Mouse (Mus musculus) heart, adult 2 months (tissue): ENCODE data around the gene Rbfox3. TPM values are rescaled to one million over a fixed set of nuclear protein-coding genes. Genes with fewer than 3 reads are reported as not detected.

Experiments
- DNase-seq, 2 experiments: peaks; one replicate each; pipeline ENCODE4 v3.0.0; 2021
- H3K27ac ChIP-seq: fragments of 200-600 bp; 2 replicates; pipeline ENCODE4 v1.8.1; 2022
- H3K27me3 ChIP-seq: fragments of 200-500 bp; 2 replicates; pipeline ENCODE4 v1.6.1; 2012; ENCODE audit warnings: mild to moderate bottlenecking, low read length, inconsistent platforms, mixed read lengths; ENCODE audit not compliant: control insufficient read depth, insufficient read depth
- H3K36me3 ChIP-seq: fragments of 200-500 bp; 2 replicates; pipeline ENCODE4 v1.6.1; 2012; ENCODE audit warnings: low read length, inconsistent platforms; ENCODE audit not compliant: control insufficient read depth, insufficient read depth
- H3K4me1 ChIP-seq: fragments of 200-500 bp; 2 replicates; pipeline ENCODE4 v1.6.1; 2011; ENCODE audit warnings: low read length; ENCODE audit not compliant: control insufficient read depth, insufficient read depth
- H3K4me3 ChIP-seq: fragments of 200-600 bp; 2 replicates; pipeline ENCODE4 v1.8.1; 2022
- H3K79me2 ChIP-seq: fragments of 200-500 bp; replicated peaks from 2 replicates; pipeline ENCODE4 v1.6.1; 2012; ENCODE audit warnings: mild to moderate bottlenecking, inconsistent platforms, low read length, moderate library complexity, mixed read lengths; ENCODE audit not compliant: control insufficient read depth, insufficient read depth
- H3K9ac ChIP-seq: fragments of 200-500 bp; 2 replicates; pipeline ENCODE4 v1.6.1; 2012; ENCODE audit warnings: low read depth, mild to moderate bottlenecking, control low read depth, inconsistent platforms, low read length, mixed read lengths
- CTCF ChIP-seq: fragments of 200-600 bp; IDR thresholded peaks from 2 replicates; pipeline ENCODE4 v1.8.1; 2022; ENCODE audit warnings: antibody characterized with exemption, mild to moderate bottlenecking, moderate library complexity
- EP300 ChIP-seq: fragments of 200-500 bp; IDR thresholded peaks from 2 replicates; pipeline ENCODE4 v1.6.1; 2011; ENCODE audit warnings: low read depth, low read length, control low read depth; ENCODE audit not compliant: insufficient read depth
- POLR2A ChIP-seq: fragments of 200-500 bp; IDR thresholded peaks from 2 replicates; pipeline ENCODE4 v1.6.1; 2011; ENCODE audit warnings: mild to moderate bottlenecking, low read depth, low read length, control low read depth; ENCODE audit not compliant: insufficient read depth
- WGBS: fragments of 180-500 bp; shearing (Covaris S2); methylation state at CpG from one replicate; pipeline ENCODE4 v1.1.7; 2018; 5-methylcytosine and 5-hydroxymethylcytosine counted together
- intact Hi-C: fragments of 180-260 bp; cut with DNase I; formaldehyde crosslinking; loops from one replicate; pipeline ENCODE4 v1.15.1; 2025
- polyA plus RNA-seq: library from polyadenylated mRNA; depleted of rRNA; stranded (reverse); fragments of >200 nt; gene quantifications from 2 replicates; pipeline ENCODE4 v1.2.3, GENCODE M21; 2012
- total RNA-seq, 2 experiments: library from RNA; stranded (reverse); gene quantifications; 2 replicates each; pipeline ENCODE4 v1.2.3; 2021

Rbfox3 gene
- total and polyA plus RNA-seq, 3 experiments = 0.16 to 0.23 TPM; not detected in 1

GRCm38 (mm10) chr11:118576611-118577010 is 334.8 kb downstream of the Rbfox3 start:
- no peak for DNase-seq
- H3K4me1 ChIP-seq = no peaks in the 10 kb centered on the region
- H3K27me3 ChIP-seq = no peaks in the 10 kb centered on the region; the same call in 1 of the 2 replicates
- intact Hi-C loops = no loop called here
- H3K79me2 ChIP-seq = no peaks in the 10 kb centered on the region
- no peaks in the 10 kb centered on the region for H3K36me3 ChIP-seq
- no peak overlapping the region for H3K4me3 ChIP-seq
- TF ChIP-seq CTCF (no peak), EP300 (no peak), POLR2A (no peak)
- WGBS = 39% methylated on average over 8 of the region's 8 CpGs
- no peak overlapping the region for H3K9ac ChIP-seq
- H3K27ac ChIP-seq = no peak overlapping the region

GRCm38 (mm10) chr11:118574418-118574817 is 337.0 kb downstream of the Rbfox3 start:
- Histone ChIP-seq H3K4me1 (no peaks in the 10 kb centered on the region), H3K27ac (no peak overlapping the region), H3K27me3 (peaks cover 9% of the 10 kb centered on the region), H3K9ac (no peak overlapping the region), H3K36me3 (no peaks in the 10 kb centered on the region), H3K79me2 (no peaks in the 10 kb centered on the region), H3K4me3 (no peak overlapping the region)
- TF ChIP-seq EP300 (no peak), CTCF (no peak)
- intact Hi-C loops = no loop called here
- no peak for DNase-seq
- 65% methylated on average over 5 of the region's 5 CpGs for WGBS

GRCm38 (mm10) chr11:118573569-118573968 is 337.8 kb downstream of the Rbfox3 start:
- H3K4me1 ChIP-seq = no peaks in the 10 kb centered on the region
- no peak overlapping the region for H3K4me3 ChIP-seq
- intact Hi-C loops = loop anchor here (2.0 kb wide), 1 partner anchor 165 kb away; no protein-coding TSS in a partner anchor
- no peak overlapping the region for H3K27ac ChIP-seq
- H3K36me3 ChIP-seq = no peaks in the 10 kb centered on the region
- 3% methylated on average over 3 of the region's 3 CpGs for WGBS
- H3K79me2 ChIP-seq = no peaks in the 10 kb centered on the region
- H3K27me3 ChIP-seq = peaks cover 12% of the 10 kb centered on the region
- H3K9ac ChIP-seq = no peak overlapping the region
- no peak for TF ChIP-seq POLR2A
- peak; percentile 78 for TF ChIP-seq CTCF
- peak; percentile 8 to 41 for DNase-seq

- Histone ChIP-seq H3K4me3 (no peak overlapping the region), H3K79me2 (no peaks in the 10 kb centered on the region), H3K27me3 (peaks cover 12% of the 10 kb centered on the region), H3K36me3 (no peaks in the 10 kb centered on the region), H3K4me1 (no peaks in the 10 kb centered on the region), H3K9ac (no peak overlapping the region), H3K27ac (no peak overlapping the region)
- intact Hi-C loops = loop anchor here (2.0 kb wide), 1 partner anchor 166 kb away; no protein-coding TSS in a partner anchor
- no peak for TF ChIP-seq POLR2A
- no peak for TF ChIP-seq CTCF
- no peak for TF ChIP-seq EP300
- WGBS = 54% methylated on average over 7 of the region's 7 CpGs
- no peak for DNase-seq
These were observed 338.4 kb downstream of the Rbfox3 start for GRCm38 (mm10) chr11:118573000-118573399.

GRCm38 (mm10) chr11:118570164-118570563 is 341.2 kb downstream of the Rbfox3 start:
- no peak for TF ChIP-seq EP300
- no peak for TF ChIP-seq CTCF
- TF ChIP-seq POLR2A = no peak
- peaks cover 12% of the 10 kb centered on the region for H3K27me3 ChIP-seq
- no peak overlapping the region for H3K9ac ChIP-seq
- no peaks in the 10 kb centered on the region for H3K36me3 ChIP-seq
- no peaks in the 10 kb centered on the region for H3K4me1 ChIP-seq
- no peak overlapping the region for H3K4me3 ChIP-seq
- H3K27ac ChIP-seq = no peak overlapping the region
- DNase-seq = no peak
- 2% methylated on average over 27 of the region's 27 CpGs for WGBS
- H3K79me2 ChIP-seq = no peaks in the 10 kb centered on the region
- intact Hi-C loops = no loop called here

- Histone ChIP-seq H3K9ac (no peak overlapping the region), H3K4me3 (no peak overlapping the region), H3K36me3 (no peaks in the 10 kb centered on the region), H3K27ac (no peak overlapping the region), H3K4me1 (no peaks in the 10 kb centered on the region), H3K27me3 (peaks cover 12% of the 10 kb centered on the region), H3K79me2 (no peaks in the 10 kb centered on the region)
- intact Hi-C loops = no loop called here
- TF ChIP-seq POLR2A (no peak), EP300 (no peak), CTCF (no peak)
- DNase-seq = no peak
- WGBS = 1% methylated on average over 51 of the region's 51 CpGs
These were observed 341.8 kb downstream of the Rbfox3 start for GRCm38 (mm10) chr11:118569571-118570062.

- intact Hi-C loops = no loop called here
These were observed 347.5 kb downstream of the Rbfox3 start for GRCm38 (mm10) chr11:118563877-118564276.

More at GRCm38 (mm10) chr11:118563877-118564276, 347.5 kb downstream of the Rbfox3 start:
- no peak for TF ChIP-seq EP300
- TF ChIP-seq CTCF = no peak
- no peak for TF ChIP-seq POLR2A
- Histone ChIP-seq H3K4me1 (no peaks in the 10 kb centered on the region), H3K9ac (no peak overlapping the region), H3K36me3 (no peaks in the 10 kb centered on the region), H3K79me2 (no peaks in the 10 kb centered on the region), H3K27me3 (peaks cover under 1% of the 10 kb centered on the region), H3K27ac (no peak overlapping the region), H3K4me3 (no peak overlapping the region)
- WGBS = 55% methylated on average over 5 of the region's 5 CpGs
- DNase-seq = no peak
